ENCODE assay signal across 26 mouse cellular contexts in genomic region chr3:136348611-136349010, GRCm38 (mm10).
"Had no signal": no experiment of that assay in that cellular context is flagged by ENCODE, and none has a peak within 500 bp of the region (broad histone marks: within the 10 kb centered on the region; RNA-seq: fewer than 3 reads in every experiment).

No protein-coding gene starts in this region.

- ATAC-seq: hindbrain, embryonic 16.5 days; inflammation-experienced regulatory T-cells, adult 6 months; intestine, embryonic 15.5 days; liver, embryonic 12.5 days had no signal

- H3K9me3 ChIP-seq: heart, embryonic 10.5 days; heart, embryonic 12.5 days; hindbrain, embryonic 10.5 days; hindbrain, embryonic 12.5 days; intestine, embryonic 15.5 days; limb, embryonic 13.5 days; limb, embryonic 15.5 days; liver, embryonic 12.5 days had no signal

- H3K4me1 ChIP-seq: heart, embryonic 10.5 days; heart, embryonic 12.5 days; hindbrain, embryonic 10.5 days; hindbrain, embryonic 12.5 days; intestine, embryonic 15.5 days; limb, embryonic 13.5 days; limb, embryonic 15.5 days; liver, embryonic 12.5 days had no signal

- H3K4me3 ChIP-seq: gastrocnemius, adult 2 months; heart, embryonic 10.5 days; heart, embryonic 12.5 days; hindbrain, embryonic 10.5 days; hindbrain, embryonic 12.5 days; intestine, embryonic 15.5 days; left cerebral cortex, adult 2 months; limb, embryonic 13.5 days; limb, embryonic 15.5 days; liver, embryonic 12.5 days had no signal

- DNase-seq: gastrocnemius, adult 2 months; gastrocnemius, postnatal 10 days; gastrocnemius, postnatal 25 days; heart, adult 18-20 months; heart, postnatal 10 days; heart, postnatal 4 days; kidney, adult 11 months; kidney, adult 2 months; kidney, adult 9 months; kidney, postnatal 10 days; kidney, postnatal 25 days; kidney, postnatal 4 days; left cerebral cortex, postnatal 4 days had no signal

- H3K4me2 ChIP-seq: heart, embryonic 12.5 days; hindbrain, embryonic 12.5 days; hindbrain, embryonic 14.5 days; intestine, embryonic 15.5 days; limb, embryonic 13.5 days; limb, embryonic 15.5 days; liver, embryonic 12.5 days had no signal

- H3K9ac ChIP-seq: heart, embryonic 12.5 days; hindbrain, embryonic 12.5 days; hindbrain, embryonic 14.5 days; intestine, embryonic 15.5 days; limb, embryonic 13.5 days; limb, embryonic 15.5 days; liver, embryonic 12.5 days; liver, embryonic 14.5 days had no signal

- H3K27ac ChIP-seq: gastrocnemius, adult 2 months; heart, embryonic 10.5 days; hindbrain, embryonic 10.5 days; hindbrain, embryonic 12.5 days; hindbrain, embryonic 14.5 days; intestine, embryonic 15.5 days; left cerebral cortex, adult 2 months; limb, embryonic 13.5 days; limb, embryonic 15.5 days; liver, embryonic 12.5 days; liver, embryonic 14.5 days had no signal

- H3K27me3 ChIP-seq: heart, embryonic 12.5 days; hindbrain, embryonic 12.5 days; intestine, embryonic 15.5 days; limb, embryonic 13.5 days; limb, embryonic 15.5 days; liver, embryonic 12.5 days had no signal

- H3K36me3 ChIP-seq: heart, embryonic 10.5 days; heart, embryonic 12.5 days; hindbrain, embryonic 10.5 days; hindbrain, embryonic 12.5 days; intestine, embryonic 15.5 days; limb, embryonic 13.5 days; limb, embryonic 15.5 days; liver, embryonic 12.5 days had no signal
